ENCODE assay signal across 16 mouse cellular contexts in the genomic region with DNA sequence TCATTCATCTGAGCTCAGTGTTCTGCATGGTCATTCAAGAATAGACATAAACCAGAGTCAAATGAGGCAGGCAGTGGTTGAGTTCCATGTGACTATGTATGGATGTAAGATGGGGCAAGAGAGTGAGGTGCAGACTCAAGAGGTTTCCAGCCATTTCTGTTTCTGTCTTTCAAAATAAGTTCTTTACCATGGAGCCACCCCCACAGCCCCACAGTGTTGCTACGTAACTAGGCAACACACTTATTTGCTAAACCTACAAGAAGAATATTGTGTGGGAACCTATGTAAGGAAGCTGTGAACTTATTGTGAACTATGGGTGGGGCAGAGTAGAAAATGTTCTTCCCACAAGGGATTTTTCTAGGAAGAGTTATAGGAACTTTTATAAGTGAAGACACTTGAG. TPM values are rescaled to one million over a fixed set of nuclear protein-coding genes. Genes with fewer than 3 reads are reported as not detected.
DNase-seq lines count a peak whose midpoint lies in the region; TF ChIP-seq lines count a peak whose summit lies in the region.
"Had no signal": no experiment of that assay in that cellular context is flagged by ENCODE, and none has a peak within 500 bp of the region (broad histone marks: within the 10 kb centered on the region; RNA-seq: fewer than 3 reads in every experiment).

No protein-coding gene starts in this region.

- DNase-seq in heart, adult 11 months = peak; percentile 84
- DNase-seq in heart, postnatal 10 days = no peak
- peak; percentile 69 for DNase-seq in lung, postnatal 36 days
- DNase-seq in lung, adult 2 months = no peak
- DNase-seq in induced T-regulatory cell, adult 2 months (ENCODE audit: low read depth) = peak; percentile 78
- peak; percentile 68 for DNase-seq in naive thymus-derived CD4-positive, alpha-beta T cell, adult 2 months (ENCODE audit: low read depth)
- no peak for DNase-seq in layer of hippocampus, adult 2 months (ENCODE audit: low spot score in 2 of 2)
- no peak for DNase-seq in layer of hippocampus, adult 11-12 months (ENCODE audit: low spot score)
- DNase-seq: kidney, adult 8-10 months; lung, embryonic 14.5 days; thymus, postnatal 25 days had no signal

- intact Hi-C loops in heart, postnatal 10 days (cut with DNase I) = no loop called here

- peaks cover 24% of the 10 kb centered on the region for H3K4me1 ChIP-seq in lung, adult 2 months (ENCODE audit: control insufficient read depth, insufficient read depth, low read length)
- H3K4me1 ChIP-seq: midbrain, embryonic 15.5 days; neural tube, embryonic 15.5 days had no signal

- no peak overlapping the region for H3K4me3 ChIP-seq in lung, adult 2 months (replicated peaks; ENCODE audit: extremely low read depth, low read depth, low read length)
- H3K4me3 ChIP-seq in layer of hippocampus, adult 2 months = no peak overlapping the region
- H3K4me3 ChIP-seq: midbrain, embryonic 15.5 days; neural tube, embryonic 15.5 days had no signal

- TF ChIP-seq CTCF in lung, adult 2 months (IDR thresholded peaks at IDR 0.05; ENCODE audit: insufficient read depth, low read length) = no peak
- TF ChIP-seq CTCF in layer of hippocampus, adult 2 months (conservative IDR thresholded peaks at IDR 0.05) = no peak

- WGBS in lung, adult 2 months = 73% methylated on average over 1 of the region's 1 CpGs

- no peak for TF ChIP-seq POLR2A in lung, adult 2 months (IDR thresholded peaks at IDR 0.05; ENCODE audit: borderline replicate concordance, extremely low read depth, low read depth, low read length)

- no peak overlapping the region for H3K27ac ChIP-seq in layer of hippocampus, adult 2 months
- H3K27ac ChIP-seq: midbrain, embryonic 15.5 days; neural tube, embryonic 15.5 days had no signal

RNA-seq across cellular contexts. Expression of a gene that starts 6.8 kb away (rescaled TPM):
- 1 to 10 TPM; 1.7 to 2.2 TPM for total RNA-seq in heart, postnatal 10 days (2021)
- 7.4 and 12.7 TPM in 2 replicates for polyA plus RNA-seq in lung, adult 2 months (2012; rRNA removed)
- under 1 TPM; 0.41 to 0.56 TPM for total RNA-seq in layer of hippocampus, adult 2 months (2021)

RNA-seq across cellular contexts. Expression of a gene that starts 19.1 kb away (rescaled TPM):
- total RNA-seq in heart, postnatal 10 days (2021) = not detected
- 10.5 and 17.6 TPM in 2 replicates for polyA plus RNA-seq in lung, adult 2 months (2012; rRNA removed)
- under 1 TPM in 1 of 2 experiments, not detected in 1; 0.59 TPM for total RNA-seq in layer of hippocampus, adult 2 months (2021)
- polyA plus RNA-seq: hindbrain, embryonic 11.5 days; midbrain, embryonic 15.5 days had no signal

RNA-seq across cellular contexts. Expression of a gene that starts 31.5 kb away (rescaled TPM):
- 1 to 10 TPM; 1.1 to 1.5 TPM for total RNA-seq in heart, postnatal 10 days (2021)
- polyA plus RNA-seq in lung, adult 2 months (2012; rRNA removed) = 0.17 and 0.26 TPM in 2 replicates
- total RNA-seq in layer of hippocampus, adult 2 months (2021) = not detected
- total RNA-seq: layer of hippocampus, postnatal 25 days had no signal
- polyA plus RNA-seq: hindbrain, embryonic 11.5 days; lung, embryonic 14.5 days; midbrain, embryonic 15.5 days; neural tube, embryonic 15.5 days had no signal

RNA-seq across cellular contexts. Expression of a gene that starts 32.1 kb away (rescaled TPM):
- total RNA-seq in heart, postnatal 10 days (2021) = 1 to 10 TPM; 6.8 to 7.3 TPM
- polyA plus RNA-seq in lung, adult 2 months (2012; rRNA removed) = 3.6 and 5.3 TPM in 2 replicates
- 1 to 10 TPM; 1.0 to 2.0 TPM for total RNA-seq in layer of hippocampus, adult 2 months (2021)

RNA-seq across cellular contexts. Expression of a gene that starts 58.9 kb away (rescaled TPM):
- not detected for total RNA-seq in heart, postnatal 10 days (2021)
- polyA plus RNA-seq in lung, adult 2 months (2012; rRNA removed) = not detected in 2 replicates
- total RNA-seq in layer of hippocampus, adult 2 months (2021) = not detected
- total RNA-seq: heart, adult 8-10 months; layer of hippocampus, postnatal 25 days had no signal
- polyA plus RNA-seq: hindbrain, embryonic 11.5 days; lung, embryonic 14.5 days; midbrain, embryonic 15.5 days; neural tube, embryonic 15.5 days had no signal

Comparison
In these comparisons a context has a peak if more than half of its experiments do, and no peak if none do; other contexts are left out.
1. DNase-seq: peak in heart, adult 11 months (single experiment), lung, postnatal 36 days (single experiment), induced T-regulatory cell, adult 2 months (single experiment) and naive thymus-derived CD4-positive, alpha-beta T cell, adult 2 months (single experiment); none in heart, postnatal 10 days (0 of 2), lung, adult 2 months (single experiment), layer of hippocampus, adult 2 months (0 of 2) and layer of hippocampus, adult 11-12 months (single experiment).